In genomic region chr17:36957999-36958743, GRCm38 (mm10) we compare ENCODE assay signal across 8 mouse cellular contexts. TPM values are rescaled to one million over a fixed set of nuclear protein-coding genes. Genes with fewer than 3 reads are reported as not detected.
A peak's percentile ranks its signal among the peaks of the same experiment; 100 is the strongest.
DNase-seq lines count a peak whose midpoint lies in the region; ATAC-seq lines count a peak whose summit lies in the region.

Gene Znrd1, minus strand, starts transcription at chr17:36958559.
Gene Znrd1as, plus strand, starts transcription at chr17:36958592.

- 0 out of 2 replicates have a peak within 1 kb of the TSS, but pooled peaks have one; percentile 25 for H3K27ac ChIP-seq in hindbrain, embryonic 11.5 days (ENCODE audit: low read depth, low read length)

- H3K9me3 ChIP-seq in hindbrain, embryonic 11.5 days (ENCODE audit: control insufficient read depth, low read length) = no peaks in the 10 kb centered on the region

- H3K27me3 ChIP-seq in hindbrain, embryonic 11.5 days (ENCODE audit: control insufficient read depth, insufficient read depth, low read length) = no peaks in the 10 kb centered on the region

- DNase-seq in Muller cell, postnatal 12 days (ENCODE audit: inconsistent ontology term) = peak; percentile 97
- DNase-seq in cerebellum, adult 9-11 months = peak; percentile 95
- DNase-seq in frontal cortex, adult 2 months (ENCODE audit: extremely low spot score in 1 of 2, low spot score in 1 of 2) = peak; percentile 94 to 98
- DNase-seq in hindbrain, embryonic 11.5 days (ENCODE audit: low spot score) = peak; percentile 99
- DNase-seq in layer of hippocampus, postnatal 10 days (ENCODE audit: low spot score in 2 of 2) = peak; percentile 90 to 94
- peak; percentile 97 for DNase-seq in lung, postnatal 10 days
- DNase-seq in ovary, postnatal 36 days (ENCODE audit: low spot score) = peak; percentile 92
- DNase-seq in thymus, postnatal 25 days = peak; percentile 87

- peak; percentile 97 for ATAC-seq in hindbrain, embryonic 11.5 days (ENCODE audit: low FRiP score)

- H3K4me3 ChIP-seq in hindbrain, embryonic 11.5 days (ENCODE audit: low read depth, low read length) = peak within 1 kb of the TSS; percentile 53

- H3K9ac ChIP-seq in hindbrain, embryonic 11.5 days (ENCODE audit: low read depth, low read length) = peak within 1 kb of the TSS; percentile 63

- H3K36me3 ChIP-seq in hindbrain, embryonic 11.5 days (ENCODE audit: control insufficient read depth, insufficient read depth, low read length) = no peaks in the 10 kb centered on the region

- under 1% methylated on average over 46 of the region's 46 CpGs for WGBS in hindbrain, embryonic 11.5 days

- H3K4me2 ChIP-seq in hindbrain, embryonic 11.5 days (replicated peaks; ENCODE audit: low read depth, low read length) = peak within 1 kb of the TSS; percentile 61

- H3K4me1 ChIP-seq in hindbrain, embryonic 11.5 days (replicated peaks; ENCODE audit: control insufficient read depth, insufficient read depth, low read length) = no peaks in the 10 kb centered on the region

RNA-seq across cellular contexts. Expression of gene Znrd1, which starts in this region (rescaled TPM):
- 36.4 and 42.2 TPM in 2 replicates for polyA plus RNA-seq in frontal cortex, adult 2 months (2012; rRNA removed)
- 82.8 and 86.9 TPM in 2 replicates for polyA plus RNA-seq in hindbrain, embryonic 11.5 days (2014; fragmentation: Nextera tagmentation; extraction: Ambion mirVana)
- total RNA-seq in layer of hippocampus, postnatal 10 days (2021) = 10 to 100 TPM; 30.2 to 30.3 TPM

RNA-seq across cellular contexts. Expression of gene Znrd1as, which starts in this region (rescaled TPM):
- 6.0 and 6.9 TPM in 2 replicates for polyA plus RNA-seq in frontal cortex, adult 2 months (2012; rRNA removed)
- polyA plus RNA-seq in hindbrain, embryonic 11.5 days (2014; fragmentation: Nextera tagmentation; extraction: Ambion mirVana) = 9.6 and 9.8 TPM in 2 replicates
- total RNA-seq in layer of hippocampus, postnatal 10 days (2021) = 1 to 10 TPM; 4.8 to 5.3 TPM

Comparison
In these comparisons a context has a peak if more than half of its experiments do, and no peak if none do; other contexts are left out.
1. Peak in every context shown above with its lines: DNase-seq, ATAC-seq, H3K4me3 ChIP-seq and H3K27ac ChIP-seq.